Mouse (Mus musculus): Measurements from ENCODE around the gene Gabpb2.

The Gabpb2 gene

GRCm38 (mm10) chr3:95217255-95218134, at the start of gene Gabpb2:
Gene Gabpb2 (minus strand): TSS chr3:95217916.
- DNase-seq: peak; percentile 98

GRCm38 (mm10) chr3:95266052-95266451, 48.3 kb upstream of the Gabpb2 start:
- DNase-seq: no peak

- DNase-seq: no peak
Measured at GRCm38 (mm10) chr3:95264724-95265123, 47.0 kb upstream of the Gabpb2 start.

GRCm38 (mm10) chr3:95263089-95263739, 45.5 kb upstream of the Gabpb2 start:
- DNase-seq: peak; percentile 86

- no peak for DNase-seq
Measured at GRCm38 (mm10) chr3:95261975-95262374, 44.3 kb upstream of the Gabpb2 start.

- no peak for DNase-seq
Measured at GRCm38 (mm10) chr3:95256931-95257330, 39.2 kb upstream of the Gabpb2 start.

GRCm38 (mm10) chr3:95250783-95251424, 33.2 kb upstream of the Gabpb2 start, which contains the start of gene Bnipl:
Gene Bnipl (minus strand): TSS chr3:95251193.
- DNase-seq: no peak

- DNase-seq: no peak
Measured at GRCm38 (mm10) chr3:95250361-95250760, 32.6 kb upstream of the Gabpb2 start.

GRCm38 (mm10) chr3:95247660-95248336, 30.1 kb upstream of the Gabpb2 start:
- no peak for DNase-seq

GRCm38 (mm10) chr3:95246465-95247231, 28.9 kb upstream of the Gabpb2 start:
- DNase-seq: peak; percentile 72

- DNase-seq: no peak
Measured at GRCm38 (mm10) chr3:95243086-95243485, 25.4 kb upstream of the Gabpb2 start.

GRCm38 (mm10) chr3:95241498-95241897, 23.8 kb upstream of the Gabpb2 start, which contains the start of gene Gm128:
Gene Gm128 (minus strand): TSS chr3:95241598.
- DNase-seq: no peak

GRCm38 (mm10) chr3:95240900-95241299, 23.2 kb upstream of the Gabpb2 start:
- DNase-seq: no peak

- no peak for DNase-seq
Measured at GRCm38 (mm10) chr3:95239971-95240370, 22.3 kb upstream of the Gabpb2 start.

- no peak for DNase-seq
Measured at GRCm38 (mm10) chr3:95239022-95239421, 21.3 kb upstream of the Gabpb2 start.

- DNase-seq: peak; percentile 45
Measured at GRCm38 (mm10) chr3:95237541-95238099, 19.9 kb upstream of the Gabpb2 start.

GRCm38 (mm10) chr3:95235386-95236301, 17.9 kb upstream of the Gabpb2 start:
- DNase-seq: no peak

GRCm38 (mm10) chr3:95233303-95233980, 15.7 kb upstream of the Gabpb2 start:
- no peak for DNase-seq

GRCm38 (mm10) chr3:95232771-95233170, 15.1 kb upstream of the Gabpb2 start:
- no peak for DNase-seq
